ENCODE assay signal across 12 mouse cellular contexts in genomic region chr8:113581098-113581497, GRCm38 (mm10). TPM values are rescaled to one million over a fixed set of nuclear protein-coding genes. Genes with fewer than 3 reads are reported as not detected.
A peak's percentile ranks its signal among the peaks of the same experiment; 100 is the strongest.
DNase-seq lines count a peak whose midpoint lies in the region; ATAC-seq lines count a peak whose summit lies in the region.
"Had no signal": no experiment of that assay in that cellular context is flagged by ENCODE, and none has a peak within 500 bp of the region (broad histone marks: within the 10 kb centered on the region; RNA-seq: fewer than 3 reads in every experiment).

No protein-coding gene starts in this region.

- no peak overlapping the region for H3K4me3 ChIP-seq in forebrain, embryonic 14.5 days (ENCODE audit: low read depth, low read length)
- H3K4me3 ChIP-seq in forebrain, embryonic 11.5 days (ENCODE audit: low read depth, low read length): no peak overlapping the region
- no peak overlapping the region for H3K4me3 ChIP-seq in lung, embryonic 15.5 days
- H3K4me3 ChIP-seq in stomach, embryonic 15.5 days (replicated peaks): no peak overlapping the region
- H3K4me3 ChIP-seq: hindbrain, embryonic 15.5 days; layer of hippocampus, adult 2 months; liver, embryonic 15.5 days had no signal

- H3K9me3 ChIP-seq in forebrain, embryonic 14.5 days (replicated peaks; ENCODE audit: control insufficient read depth, low read length): no peaks in the 10 kb centered on the region
- H3K9me3 ChIP-seq in forebrain, embryonic 11.5 days (ENCODE audit: control insufficient read depth, low read length): no peaks in the 10 kb centered on the region
- no peaks in the 10 kb centered on the region for H3K9me3 ChIP-seq in lung, embryonic 15.5 days
- H3K9me3 ChIP-seq in stomach, embryonic 15.5 days: no peaks in the 10 kb centered on the region
- H3K9me3 ChIP-seq: hindbrain, embryonic 15.5 days; liver, embryonic 15.5 days had no signal

- H3K27ac ChIP-seq in forebrain, embryonic 14.5 days (ENCODE audit: low read depth, low read length): no peak overlapping the region
- no peak overlapping the region for H3K27ac ChIP-seq in forebrain, embryonic 11.5 days (ENCODE audit: low read depth, low read length)
- no peak overlapping the region for H3K27ac ChIP-seq in lung, embryonic 15.5 days
- H3K27ac ChIP-seq in stomach, embryonic 15.5 days: no peak overlapping the region
- H3K27ac ChIP-seq: hindbrain, embryonic 15.5 days; layer of hippocampus, adult 2 months; liver, embryonic 15.5 days had no signal

- H3K9ac ChIP-seq in forebrain, embryonic 14.5 days (ENCODE audit: low read length): no peak overlapping the region
- no peak overlapping the region for H3K9ac ChIP-seq in forebrain, embryonic 11.5 days (ENCODE audit: low read length)
- H3K9ac ChIP-seq in lung, embryonic 15.5 days: no peak overlapping the region
- no peak overlapping the region for H3K9ac ChIP-seq in stomach, embryonic 15.5 days
- H3K9ac ChIP-seq: hindbrain, embryonic 15.5 days; liver, embryonic 15.5 days had no signal

- DNase-seq in forebrain, embryonic 14.5 days (ENCODE audit: low spot score): peak; percentile 7
- no peak for DNase-seq in forebrain, embryonic 11.5 days (ENCODE audit: low spot score)
- peak; percentile 3 for DNase-seq in layer of hippocampus, adult 9-11 months
- DNase-seq in layer of hippocampus, postnatal 14 days (ENCODE audit: low spot score in 2 of 2): no peak
- DNase-seq in frontal cortex, postnatal 14 days (ENCODE audit: low spot score in 2 of 2): no peak
- no peak for DNase-seq in cerebellum, postnatal 4 days (ENCODE audit: low spot score in 2 of 2)
- DNase-seq: cerebellum, adult 9-10 months had no signal

- peaks cover 3% of the 10 kb centered on the region; the same call in 1 of the 2 replicates for H3K4me1 ChIP-seq in forebrain, embryonic 14.5 days (ENCODE audit: control insufficient read depth, insufficient read depth, low read length)
- H3K4me1 ChIP-seq in forebrain, embryonic 11.5 days (replicated peaks; ENCODE audit: control insufficient read depth, insufficient read depth, low read length): no peaks in the 10 kb centered on the region
- H3K4me1 ChIP-seq in lung, embryonic 15.5 days: peaks cover 18% of the 10 kb centered on the region
- peaks cover 7% of the 10 kb centered on the region; the same call in 1 of the 2 replicates for H3K4me1 ChIP-seq in stomach, embryonic 15.5 days
- H3K4me1 ChIP-seq: liver, embryonic 15.5 days had no signal

- H3K36me3 ChIP-seq in forebrain, embryonic 14.5 days (ENCODE audit: control insufficient read depth, insufficient read depth, low read length): no peaks in the 10 kb centered on the region
- no peaks in the 10 kb centered on the region for H3K36me3 ChIP-seq in forebrain, embryonic 11.5 days (ENCODE audit: control insufficient read depth, insufficient read depth, low read length)
- no peaks in the 10 kb centered on the region for H3K36me3 ChIP-seq in lung, embryonic 15.5 days
- H3K36me3 ChIP-seq in stomach, embryonic 15.5 days: no peaks in the 10 kb centered on the region
- H3K36me3 ChIP-seq: hindbrain, embryonic 15.5 days; liver, embryonic 15.5 days had no signal

- no peaks in the 10 kb centered on the region for H3K27me3 ChIP-seq in forebrain, embryonic 14.5 days (replicated peaks; ENCODE audit: control insufficient read depth, insufficient read depth, low read length)
- no peaks in the 10 kb centered on the region for H3K27me3 ChIP-seq in forebrain, embryonic 11.5 days (ENCODE audit: control insufficient read depth, insufficient read depth, low read length)
- H3K27me3 ChIP-seq in lung, embryonic 15.5 days: no peaks in the 10 kb centered on the region
- H3K27me3 ChIP-seq in stomach, embryonic 15.5 days (replicated peaks): no peaks in the 10 kb centered on the region
- H3K27me3 ChIP-seq: hindbrain, embryonic 15.5 days; liver, embryonic 15.5 days had no signal

- ATAC-seq in forebrain, embryonic 14.5 days: no peak
- no peak for ATAC-seq in forebrain, embryonic 11.5 days (replicated peaks; ENCODE audit: low FRiP score)
- no peak for ATAC-seq in lung, embryonic 15.5 days (ENCODE audit: borderline replicate concordance, extremely low read depth, low FRiP score, low TSS enrichment)
- peak; percentile 47; the same call in 1 of the 2 replicates for ATAC-seq in stomach, embryonic 15.5 days (ENCODE audit: insufficient read depth, low FRiP score, low read depth)

- WGBS in forebrain, embryonic 14.5 days: 57% methylated on average over 10 of the region's 10 CpGs
- 72% methylated on average over 10 of the region's 10 CpGs for WGBS in forebrain, embryonic 11.5 days
- 18% methylated on average over 10 of the region's 10 CpGs for WGBS in lung, embryonic 15.5 days
- WGBS in stomach, embryonic 15.5 days: 26% methylated on average over 10 of the region's 10 CpGs

- no peak overlapping the region for H3K4me2 ChIP-seq in forebrain, embryonic 14.5 days (ENCODE audit: low read length)
- no peak overlapping the region for H3K4me2 ChIP-seq in forebrain, embryonic 11.5 days (ENCODE audit: low read depth, low read length, severe bottlenecking)
- peak overlapping the region; percentile 12; the same call in 1 of the 2 replicates for H3K4me2 ChIP-seq in lung, embryonic 15.5 days
- no peak overlapping the region for H3K4me2 ChIP-seq in stomach, embryonic 15.5 days
- H3K4me2 ChIP-seq: hindbrain, embryonic 15.5 days; liver, embryonic 15.5 days had no signal

RNA-seq across cellular contexts. Expression of gene Mon1b, which starts 54.3 kb away (rescaled TPM):
- 11.4 and 13.0 TPM in 2 replicates for polyA plus RNA-seq in forebrain, embryonic 14.5 days (2014; fragmentation: Nextera tagmentation; extraction: Ambion mirVana)
- polyA plus RNA-seq in forebrain, embryonic 11.5 days (2014; fragmentation: Nextera tagmentation; extraction: Ambion mirVana): 14.3 and 14.4 TPM in 2 replicates
- total RNA-seq in layer of hippocampus, postnatal 14 days (2021): 10 to 100 TPM; 21.1 to 24.0 TPM
- 7.7 and 8.0 TPM in 2 replicates for polyA plus RNA-seq in lung, embryonic 15.5 days (2015; fragmentation: Nextera tagmentation; extraction: Ambion mirVana)
- 6.3 and 7.9 TPM in 2 replicates for polyA plus RNA-seq in stomach, embryonic 15.5 days (2015; fragmentation: Nextera tagmentation; extraction: Ambion mirVana)

Comparison
In these comparisons a context has a peak if more than half of its experiments do, and no peak if none do; other contexts are left out.
1. DNase-seq: peak in forebrain, embryonic 14.5 days (single experiment) and layer of hippocampus, adult 9-11 months (single experiment); none in forebrain, embryonic 11.5 days (single experiment), layer of hippocampus, postnatal 14 days (0 of 2), frontal cortex, postnatal 14 days (0 of 2) and cerebellum, postnatal 4 days (0 of 2).